ENCODE assay signal across 4 mouse cellular contexts in genomic region chr16:92210316-92210715, GRCm38 (mm10).
DNase-seq lines count a peak whose midpoint lies in the region.
"Not testable (repeated sequence)": the region's sequence is repeated elsewhere in the genome, so short reads cannot be mapped to it uniquely, and the experiment has no call there.

No protein-coding gene starts in this region.

- H3K36me3 ChIP-seq in heart, embryonic 10.5 days: not testable (repeated sequence)

- H3K27ac ChIP-seq in heart, embryonic 10.5 days: not testable (repeated sequence)

- not testable (repeated sequence) for H3K4me1 ChIP-seq in heart, embryonic 10.5 days

- DNase-seq in ES-CJ7 (ENCODE audit: low read depth, low spot score) (peak; percentile 45), R1 (ENCODE audit: low read depth, low spot score) (peak; percentile 58), ZHBTc4 (ENCODE audit: low read depth, low spot score) (peak; percentile 57)
- peak; percentile 54 for DNase-seq in heart, embryonic 10.5 days (ENCODE audit: low spot score)

- whole genome bisulfite sequencing in heart, embryonic 10.5 days: 78% methylated on average over 5 of the region's 5 CpGs

- not testable (repeated sequence) for H3K9me3 ChIP-seq in heart, embryonic 10.5 days

- not testable (repeated sequence) for H3K4me3 ChIP-seq in heart, embryonic 10.5 days

- not testable (repeated sequence) for H3K27me3 ChIP-seq in heart, embryonic 10.5 days (ENCODE audit: insufficient read depth, poor library complexity, severe bottlenecking)
